Mouse (Mus musculus) brain, embryonic 14.5 days (tissue): Measurements from ENCODE around the gene Dpp6.

ENCODE experiments used
- CTCF ChIP-seq: fragments of 200-500 bp; IDR thresholded peaks from 2 replicates; pipeline ENCODE4 v1.5.1; 2012; ENCODE audit warnings: inconsistent platforms, mild to moderate bottlenecking, moderate library complexity, borderline replicate concordance; ENCODE audit not compliant: insufficient read depth, insufficient read length; ENCODE audit errors: extremely low read depth
- POLR2A ChIP-seq: fragments of 200-500 bp; IDR thresholded peaks from 2 replicates; pipeline ENCODE4 v1.6.1; 2012; ENCODE audit warnings: mild to moderate bottlenecking, inconsistent platforms, borderline replicate concordance; ENCODE audit not compliant: poor library complexity, insufficient read depth, insufficient read length, severe bottlenecking; ENCODE audit errors: extremely low read depth

GRCm38 (mm10) chr5:27191242-27191969 lies 374.4 kb downstream of the Dpp6 start:
- TF ChIP-seq CTCF (no peak), POLR2A (no peak)
